Mouse (Mus musculus) heart, postnatal 0 days (tissue): ENCODE measurements around the gene Eps15l1. TPM values are rescaled to one million over a fixed set of nuclear protein-coding genes. Genes with fewer than 3 reads are reported as not detected.

ENCODE experiments used
- ATAC-seq: fragments of 200-750 bp; cut with Nextera tagmentation; 2 replicates; pipeline ENCODE4 v1.8.0; 2017; ENCODE audit warnings: low read depth, moderate number of reproducible peaks, moderate library complexity; ENCODE audit not compliant: insufficient read depth
- DNase-seq: peaks from one replicate; pipeline ENCODE4 v3.0.0-alpha.2; 2016; ENCODE audit warnings: low spot score
- H3K27ac ChIP-seq: fragments of 300-500 bp; sonication (generic); 2 replicates; pipeline ENCODE4 v1.5.1; 2014; ENCODE audit warnings: low read depth, mild to moderate bottlenecking
- H3K27me3 ChIP-seq: fragments of 300-500 bp; sonication (generic); 2 replicates; pipeline ENCODE4 v1.6.1; 2014; ENCODE audit warnings: low read length, mixed read lengths; ENCODE audit not compliant: control insufficient read depth, insufficient read depth
- H3K36me3 ChIP-seq: fragments of 300-500 bp; sonication (generic); replicated peaks from 2 replicates; pipeline ENCODE4 v1.6.1; 2014; ENCODE audit warnings: low read length, mixed read lengths; ENCODE audit not compliant: control insufficient read depth, insufficient read depth
- H3K4me1 ChIP-seq: fragments of 300-500 bp; sonication (generic); 2 replicates; pipeline ENCODE4 v1.6.1; 2014; ENCODE audit warnings: antibody characterized with exemption; ENCODE audit not compliant: control insufficient read depth, insufficient read depth
- H3K4me2 ChIP-seq: fragments of 300-500 bp; sonication (generic); 2 replicates; pipeline ENCODE4 v1.6.1; 2014; ENCODE audit warnings: low read depth, mild to moderate bottlenecking, low read length, moderate library complexity
- H3K4me3 ChIP-seq: fragments of 300-500 bp; sonication (generic); 2 replicates; pipeline ENCODE4 v1.5.1; 2014; ENCODE audit warnings: low read depth, low read length
- H3K9ac ChIP-seq: fragments of 300-500 bp; sonication (generic); replicated peaks from 2 replicates; pipeline ENCODE4 v1.6.1; 2014; ENCODE audit warnings: low read depth, low read length, mixed read lengths
- H3K9me3 ChIP-seq: fragments of 300-500 bp; sonication (generic); replicated peaks from 2 replicates; pipeline ENCODE4 v1.6.1; 2016; ENCODE audit warnings: low read length; ENCODE audit not compliant: control insufficient read depth
- CTCF ChIP-seq: IDR thresholded peaks from 2 replicates; pipeline ENCODE4 v1.5.1; 2016; ENCODE audit warnings: antibody characterized with exemption, control low read depth, low read depth
- EP300 ChIP-seq: IDR thresholded peaks from 2 replicates; pipeline ENCODE4 v1.6.1; 2016; ENCODE audit warnings: antibody characterized with exemption, low read depth
- WGBS: fragments of 180-500 bp; shearing (Covaris S2); extraction: QIAGEN DNeasy Blood & Tissue Kit; methylation state at CpG from one replicate; pipeline ENCODE4 v1.1.7; 2014; 5-methylcytosine and 5-hydroxymethylcytosine counted together
- polyA plus RNA-seq: library from polyadenylated mRNA; unstranded; fragments of >200 nt; fragmentation: Nextera tagmentation; extraction: Ambion mirVana; gene quantifications from 2 replicates; pipeline ENCODE4 v1.2.1, GENCODE M21; 2015
- total RNA-seq: library from RNA; depleted of rRNA; stranded (reverse); fragments of >200 nt; gene quantifications from 2 replicates; pipeline ENCODE4 v1.2.3, GENCODE M21; 2014; ENCODE audit warnings: low replicate concordance

Eps15l1 gene
- total and polyA plus RNA-seq, 2 experiments from 2014 or later: 24.9 to 52.7 TPM

- Histone ChIP-seq H3K27me3 (no peaks in the 10 kb centered on the region), H3K9me3 (no peaks in the 10 kb centered on the region), H3K9ac (no peak overlapping the region), H3K4me3 (no peak overlapping the region), H3K4me1 (no peaks in the 10 kb centered on the region), H3K4me2 (no peak overlapping the region), H3K36me3 (peaks cover 98% of the 10 kb centered on the region), H3K27ac (no peak overlapping the region)
- no peak for DNase-seq
- no peak for ATAC-seq
- TF ChIP-seq EP300 (no peak), CTCF (no peak)
- WGBS: 80% methylated on average over 8 of the region's 8 CpGs
Observed at GRCm38 (mm10) chr8:72380656-72381055, 40.6 kb downstream of the Eps15l1 start.

DNA sequence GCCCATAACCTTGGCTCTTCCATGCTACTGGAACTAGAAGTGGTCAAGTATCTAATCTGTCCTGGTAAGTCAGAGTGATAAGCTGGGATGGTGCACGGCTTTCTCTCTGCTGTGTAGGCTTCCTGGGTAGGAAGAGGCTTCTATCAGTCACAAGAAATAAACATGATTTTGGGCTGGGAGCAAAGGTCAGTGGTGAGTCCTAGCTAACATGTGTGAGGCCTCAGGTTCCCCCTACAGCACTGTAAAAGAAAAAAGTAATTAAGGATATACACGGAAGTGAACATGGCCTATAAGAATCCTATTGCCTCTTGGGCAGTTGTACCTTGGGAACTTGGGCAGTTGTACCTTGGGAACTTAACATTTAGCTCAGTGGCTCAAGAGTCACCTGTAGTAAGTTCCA, 44.4 kb downstream of the Eps15l1 start:
- TF ChIP-seq EP300: no peak
- TF ChIP-seq CTCF: no peak
- peaks cover 95% of the 10 kb centered on the region for H3K36me3 ChIP-seq
- ATAC-seq (no peak), DNase-seq (no peak)
- no peak overlapping the region for H3K4me2 ChIP-seq
- H3K27me3 ChIP-seq: no peaks in the 10 kb centered on the region
- no peak overlapping the region for H3K27ac ChIP-seq
- no peak overlapping the region for H3K9ac ChIP-seq
- no peak overlapping the region for H3K4me3 ChIP-seq
- WGBS: 52% methylated on average over 2 of the region's 2 CpGs
- no peaks in the 10 kb centered on the region for H3K4me1 ChIP-seq
- no peaks in the 10 kb centered on the region for H3K9me3 ChIP-seq

DNA sequence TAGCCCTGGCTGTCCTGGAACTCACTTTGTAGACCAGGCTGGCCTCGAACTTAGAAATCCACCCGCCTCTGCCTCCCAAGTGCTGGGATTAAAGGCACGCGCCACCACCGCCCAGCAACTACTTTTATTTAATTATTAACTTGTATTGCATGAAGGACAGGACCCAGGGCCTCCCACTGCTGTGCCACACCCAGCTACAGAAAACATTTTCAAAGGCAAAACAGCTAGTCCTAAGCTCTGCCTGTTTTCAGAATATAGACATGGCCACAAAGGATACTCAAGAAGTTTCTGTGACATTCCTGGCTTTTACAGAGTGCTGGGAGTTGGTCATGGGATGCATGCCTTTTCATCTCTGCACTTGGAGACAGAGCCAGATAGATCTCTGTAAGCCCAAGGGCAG, 45.0 kb downstream of the Eps15l1 start:
- Histone ChIP-seq H3K4me1 (no peaks in the 10 kb centered on the region), H3K27me3 (no peaks in the 10 kb centered on the region), H3K4me3 (no peak overlapping the region), H3K9ac (no peak overlapping the region), H3K36me3 (peaks cover 95% of the 10 kb centered on the region), H3K27ac (no peak overlapping the region), H3K9me3 (no peaks in the 10 kb centered on the region), H3K4me2 (no peak overlapping the region)
- 97% methylated on average over 5 of the region's 5 CpGs for WGBS
- no peak for ATAC-seq
- no peak for DNase-seq
- TF ChIP-seq EP300 (no peak), CTCF (no peak)

- Histone ChIP-seq H3K27ac (no peak overlapping the region), H3K9ac (no peak overlapping the region), H3K4me3 (no peak overlapping the region), H3K36me3 (peaks cover 95% of the 10 kb centered on the region), H3K9me3 (no peaks in the 10 kb centered on the region), H3K4me1 (no peaks in the 10 kb centered on the region), H3K27me3 (no peaks in the 10 kb centered on the region), H3K4me2 (no peak overlapping the region)
- WGBS: 57% methylated on average over 5 of the region's 5 CpGs
- TF ChIP-seq CTCF: no peak
- TF ChIP-seq EP300: no peak
- ATAC-seq: 0 out of 2 replicates have a peak, but pooled peaks have one; percentile 8
- no peak for DNase-seq
Observed at GRCm38 (mm10) chr8:72375161-72375560, 46.1 kb downstream of the Eps15l1 start.

DNA sequence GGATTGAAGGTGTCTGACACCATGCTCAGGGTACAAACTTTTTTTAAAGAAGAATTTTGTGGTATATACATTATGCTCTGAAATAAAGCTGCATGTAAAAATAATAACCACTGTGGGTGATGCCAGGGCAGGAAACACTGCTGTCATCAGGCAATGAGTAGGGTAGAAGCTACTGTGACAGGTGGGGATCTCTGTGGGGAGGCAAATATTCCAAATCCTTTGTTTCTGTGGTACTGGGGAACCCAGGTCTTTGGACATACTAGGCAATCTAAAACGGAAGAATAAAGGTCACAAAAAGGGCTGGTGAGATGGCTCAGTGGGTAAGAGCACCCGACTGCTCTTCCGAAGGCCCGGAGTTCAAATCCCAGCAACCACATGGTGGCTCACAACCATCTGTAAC, 48.9 kb downstream of the Eps15l1 start:
- TF ChIP-seq CTCF: no peak
- TF ChIP-seq EP300: no peak
- Histone ChIP-seq H3K27me3 (no peaks in the 10 kb centered on the region), H3K36me3 (peaks cover 95% of the 10 kb centered on the region), H3K4me2 (no peak overlapping the region), H3K27ac (no peak overlapping the region), H3K9me3 (no peaks in the 10 kb centered on the region), H3K9ac (no peak overlapping the region), H3K4me1 (no peaks in the 10 kb centered on the region), H3K4me3 (no peak overlapping the region)
- DNase-seq (no peak), ATAC-seq (no peak)
- 93% methylated on average over 4 of the region's 4 CpGs for WGBS

GRCm38 (mm10) chr8:72371356-72371755, 49.9 kb downstream of the Eps15l1 start:
- 93% methylated on average over 3 of the region's 3 CpGs for WGBS
- Histone ChIP-seq H3K36me3 (peaks cover 95% of the 10 kb centered on the region), H3K9me3 (no peaks in the 10 kb centered on the region), H3K4me3 (no peak overlapping the region), H3K4me2 (no peak overlapping the region), H3K27ac (no peak overlapping the region), H3K9ac (no peak overlapping the region), H3K4me1 (no peaks in the 10 kb centered on the region), H3K27me3 (no peaks in the 10 kb centered on the region)
- DNase-seq (no peak), ATAC-seq (no peak)
- TF ChIP-seq EP300 (no peak), CTCF (no peak)
